Mouse (Mus musculus) A20 (cell line): ENCODE data around the gene Dennd2a.
A peak's percentile ranks its signal among the peaks of the same experiment; 100 is the strongest.

Source experiments
- DNase-seq: peaks from one replicate; pipeline ENCODE4 v3.0.0-alpha.2; 2011; ENCODE audit warnings: low read depth, low spot score

The Dennd2a gene

DNA sequence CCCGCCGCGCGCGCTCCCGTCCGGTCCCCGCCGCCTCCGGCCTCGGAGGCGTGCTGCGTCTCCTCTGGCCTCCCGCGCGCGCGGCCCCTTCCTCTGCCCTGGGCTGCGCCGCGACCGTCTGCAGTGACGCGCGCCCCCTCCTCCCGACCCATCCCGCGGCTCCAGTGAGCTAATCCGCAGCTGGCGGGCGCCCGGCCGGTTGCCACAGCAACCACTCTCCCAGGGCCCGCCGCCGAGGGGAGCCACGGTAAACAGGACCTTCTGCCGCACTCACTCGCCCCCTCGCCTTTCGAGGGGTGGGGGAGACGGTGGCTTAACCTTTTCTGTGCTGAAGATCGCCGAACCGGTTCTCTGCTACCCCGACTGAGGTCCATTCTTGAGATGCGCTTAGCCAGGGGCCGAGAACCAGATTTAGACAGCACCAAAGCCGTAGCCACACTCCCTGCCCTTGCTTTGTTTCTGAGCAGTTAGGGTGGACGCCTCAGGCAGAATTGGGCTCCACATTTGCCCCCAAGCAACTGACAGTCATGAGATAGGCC, at the start of gene Dennd2a:
Dennd2a (minus strand) TSS at position 145 of the 539 bp plus-strand sequence.
- no peak for DNase-seq

GRCm38 (mm10) chr6:39607365-39607764, 49.7 kb upstream of the Dennd2a start:
- DNase-seq: no peak

DNA sequence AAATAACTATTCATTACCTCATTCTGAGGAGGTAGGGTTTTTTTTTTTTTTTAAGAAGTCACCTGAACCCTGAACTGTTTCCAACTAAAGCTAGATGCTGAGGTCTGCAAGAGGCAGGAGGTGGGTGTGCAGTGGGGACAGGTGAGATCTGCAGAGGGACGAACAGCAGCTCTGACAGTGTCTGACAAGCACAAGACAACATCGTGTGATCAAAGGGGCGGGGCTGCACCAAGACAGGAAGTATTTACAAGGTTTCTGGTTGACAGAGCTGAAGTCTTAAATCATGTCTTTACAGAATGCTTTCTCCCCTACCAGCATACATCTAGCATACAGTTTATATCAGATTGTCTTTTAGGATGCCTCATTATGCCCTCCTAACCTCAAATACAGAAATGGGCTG, 49.2 kb upstream of the Dennd2a start:
- DNase-seq: peak; percentile 74

DNA sequence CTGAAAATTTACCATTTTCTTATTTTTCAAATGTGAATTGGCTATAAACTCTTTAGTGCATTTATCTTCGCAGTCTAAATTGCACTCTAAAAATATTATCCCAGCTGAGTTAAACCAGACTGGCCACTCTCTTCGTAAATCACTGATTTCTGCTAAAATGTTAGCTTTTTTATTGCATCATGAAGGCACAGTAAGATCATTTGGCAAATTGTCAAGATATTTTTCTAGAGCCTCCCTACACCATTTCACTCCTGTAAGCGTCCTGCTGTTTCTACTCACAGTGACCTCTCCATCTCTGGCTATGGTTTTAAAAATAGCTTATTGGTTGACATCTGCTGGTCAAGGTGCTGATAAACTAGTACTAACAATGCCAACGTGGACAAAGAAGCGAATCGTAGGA, 48.4 kb upstream of the Dennd2a start:
- no peak for DNase-seq

DNA sequence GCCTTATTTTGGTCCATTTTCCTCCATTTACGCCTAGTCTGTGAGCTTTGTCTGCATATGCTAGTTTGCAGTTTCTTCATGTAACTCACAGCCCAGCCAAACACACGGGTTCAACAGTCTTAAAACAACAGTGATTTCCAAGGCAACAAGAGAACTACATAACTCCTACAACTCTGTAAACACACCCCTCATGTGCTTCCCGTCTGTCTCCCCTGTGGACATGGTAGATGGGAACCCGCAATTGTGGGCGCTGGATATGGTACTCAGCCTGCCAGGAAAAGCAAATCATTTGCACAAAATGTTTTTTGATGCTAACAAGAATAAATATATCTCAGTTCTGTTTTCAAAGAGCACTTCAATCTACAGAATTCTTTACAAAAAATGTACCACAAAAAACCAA, 46.9 kb upstream of the Dennd2a start:
- DNase-seq: no peak

DNA sequence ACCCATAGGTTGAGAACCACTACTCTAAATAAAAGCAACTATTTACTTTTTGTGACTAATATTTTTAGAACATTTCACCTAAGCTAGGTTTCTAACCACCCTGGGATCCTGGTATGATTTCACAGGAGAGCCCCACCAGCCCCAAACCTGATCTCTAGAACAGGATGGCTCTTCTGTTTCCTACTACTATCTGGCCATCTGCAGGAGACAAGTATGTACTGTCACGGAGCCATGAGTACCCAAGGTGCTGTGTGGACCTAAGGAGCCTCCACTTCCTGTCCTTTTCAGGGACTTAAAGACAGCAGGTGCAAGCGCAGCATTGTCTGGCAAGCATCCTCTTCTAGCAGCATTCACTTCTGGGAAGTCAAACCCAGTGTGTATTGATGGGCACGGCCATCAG, 44.2 kb upstream of the Dennd2a start:
- DNase-seq: no peak

DNA sequence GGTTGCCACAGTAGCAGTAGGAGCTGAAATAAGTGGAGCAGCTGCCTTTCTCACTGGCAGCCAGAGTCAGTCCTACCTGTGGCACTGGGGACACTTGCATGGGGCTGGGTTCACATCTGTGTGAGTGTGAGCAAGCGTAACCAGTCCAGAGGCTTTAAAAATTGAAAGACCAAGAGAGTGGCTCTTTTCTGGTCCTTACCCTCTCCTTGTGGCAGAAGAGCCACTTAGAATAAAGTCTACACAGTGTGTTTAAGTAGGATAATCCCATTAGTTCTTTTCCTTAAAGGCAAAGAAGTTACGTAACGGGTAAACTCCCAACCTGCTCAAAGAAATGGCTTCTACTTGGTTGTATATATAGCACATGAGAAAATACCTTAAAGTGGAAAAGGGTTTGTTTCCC, 43.2 kb upstream of the Dennd2a start:
- no peak for DNase-seq

DNA sequence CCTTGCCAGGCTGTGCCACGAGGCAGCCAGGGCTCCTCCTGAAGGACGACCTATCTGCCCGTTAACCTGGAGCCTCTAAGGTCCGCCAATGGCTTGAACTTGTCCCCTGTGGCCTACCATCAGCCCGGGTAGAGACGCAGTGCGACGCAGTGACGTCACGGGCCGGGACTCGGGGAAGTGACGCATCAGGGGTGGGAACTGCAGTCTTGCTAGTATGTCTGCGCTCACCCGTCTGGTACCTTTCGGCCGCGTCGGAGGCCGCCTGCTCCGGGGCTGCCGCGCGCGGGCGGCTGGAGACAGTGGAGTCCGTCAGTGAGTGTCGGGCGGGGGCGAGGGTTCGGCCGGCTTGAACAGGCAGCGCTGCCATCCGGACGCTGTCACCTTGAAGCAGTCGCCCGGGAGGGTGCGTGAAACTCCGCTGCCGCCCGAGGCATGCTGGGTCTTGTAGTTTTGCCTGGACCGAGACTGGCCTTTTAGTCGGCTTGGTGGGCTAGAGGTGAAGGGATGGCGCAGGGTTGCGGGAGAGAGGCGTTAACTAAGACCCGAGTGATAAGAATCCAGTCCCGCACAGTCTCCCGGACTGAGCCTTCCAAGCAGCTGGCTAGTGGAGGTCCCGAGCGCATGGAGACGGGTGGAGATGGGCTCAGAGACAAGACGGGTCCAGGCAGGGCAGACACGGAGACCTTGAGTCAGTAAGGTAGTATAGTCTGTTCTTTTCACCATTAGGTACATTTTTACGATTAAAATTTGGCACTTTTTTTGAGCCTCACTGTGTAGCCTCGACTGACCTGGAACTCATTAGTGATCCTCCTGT, 34.9 kb upstream of the Dennd2a start, which contains the start of gene Ndufb2:
Ndufb2 (plus strand) TSS at position 174 of the 814 bp plus-strand sequence.
- peak; percentile 98 for DNase-seq

DNA sequence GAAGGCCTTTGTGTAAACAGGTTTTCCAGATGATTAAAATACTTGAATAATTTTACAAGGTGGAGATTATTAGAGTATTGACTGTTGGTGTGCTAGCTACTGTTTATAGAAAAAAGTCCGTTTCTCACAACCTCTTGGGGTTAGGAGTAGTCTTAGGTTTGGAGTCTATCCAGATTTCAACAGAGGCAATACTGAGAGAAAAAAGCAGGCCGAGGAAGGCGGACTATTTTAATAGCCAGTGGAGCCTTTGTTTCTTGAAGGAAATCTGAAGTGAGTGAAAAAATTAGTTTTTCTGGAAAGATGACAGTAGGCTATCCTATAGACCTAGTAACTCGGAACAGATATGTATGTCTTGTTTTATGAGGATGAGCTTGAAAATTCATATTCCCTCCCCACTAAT, 33.8 kb upstream of the Dennd2a start:
- DNase-seq: no peak

GRCm38 (mm10) chr6:39585517-39585916, 27.9 kb upstream of the Dennd2a start, which contains the start of gene Gm42420:
Gene Gm42420 (plus strand): TSS chr6:39585753.
- DNase-seq: no peak

DNA sequence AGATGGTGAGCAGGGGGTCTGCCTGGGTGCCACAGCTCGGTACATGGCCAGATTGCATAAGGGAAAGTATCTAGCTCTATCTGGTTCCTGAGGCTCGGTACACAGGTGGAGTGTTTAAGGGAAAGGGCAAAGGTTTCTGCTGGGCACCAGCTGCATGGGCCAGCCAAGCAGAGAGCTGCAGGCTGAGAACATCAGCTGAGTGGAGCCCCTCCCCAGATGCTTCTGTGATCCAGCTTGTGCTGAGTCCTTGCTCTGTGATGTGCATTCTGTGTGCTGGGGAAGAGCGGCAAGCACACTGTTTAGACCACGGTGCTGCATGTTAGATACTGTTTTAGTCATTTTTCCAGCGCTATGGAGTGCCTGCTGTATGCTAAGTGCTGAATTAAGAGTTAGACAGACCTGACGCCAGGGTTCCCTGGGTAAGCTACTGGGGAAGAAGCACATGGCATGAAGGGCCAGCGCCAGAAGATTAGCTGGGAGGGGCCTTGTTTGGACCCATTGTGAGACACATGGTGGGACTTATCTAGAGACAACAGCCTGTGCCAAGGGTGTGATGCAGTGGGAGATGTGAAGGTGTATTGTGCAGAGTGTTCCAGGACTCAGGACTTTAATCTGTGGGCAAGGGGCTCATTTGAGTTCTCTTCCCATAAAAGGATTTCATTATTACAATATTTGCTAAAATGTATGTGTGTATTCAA, 23.6 kb upstream of the Dennd2a start:
- no peak for DNase-seq

GRCm38 (mm10) chr6:39580558-39580957, 22.9 kb upstream of the Dennd2a start:
- DNase-seq: no peak

DNA sequence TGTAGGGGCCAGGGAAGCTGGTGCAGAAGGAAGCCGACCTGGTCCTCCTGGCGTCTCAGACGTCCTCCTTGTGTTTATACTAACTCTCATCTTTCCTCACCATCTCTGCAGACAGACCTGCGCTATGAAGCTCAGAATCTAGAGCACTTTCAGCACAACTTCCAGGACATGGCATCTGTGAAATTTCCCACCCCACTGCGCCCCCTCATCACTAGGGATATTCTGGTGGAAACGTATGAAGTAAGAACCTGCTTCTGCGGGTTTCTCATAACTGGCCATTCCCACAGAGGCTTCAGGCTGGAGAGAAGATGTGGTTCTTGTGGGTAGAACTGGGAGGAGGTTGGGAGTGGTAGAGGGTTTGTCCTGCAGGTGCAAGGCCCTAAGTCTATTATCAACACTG, 21.9 kb upstream of the Dennd2a start:
- DNase-seq: no peak

GRCm38 (mm10) chr6:39574951-39575350, 17.3 kb upstream of the Dennd2a start:
- DNase-seq: no peak

GRCm38 (mm10) chr6:39574555-39574869, 16.8 kb upstream of the Dennd2a start:
- DNase-seq: no peak

DNA sequence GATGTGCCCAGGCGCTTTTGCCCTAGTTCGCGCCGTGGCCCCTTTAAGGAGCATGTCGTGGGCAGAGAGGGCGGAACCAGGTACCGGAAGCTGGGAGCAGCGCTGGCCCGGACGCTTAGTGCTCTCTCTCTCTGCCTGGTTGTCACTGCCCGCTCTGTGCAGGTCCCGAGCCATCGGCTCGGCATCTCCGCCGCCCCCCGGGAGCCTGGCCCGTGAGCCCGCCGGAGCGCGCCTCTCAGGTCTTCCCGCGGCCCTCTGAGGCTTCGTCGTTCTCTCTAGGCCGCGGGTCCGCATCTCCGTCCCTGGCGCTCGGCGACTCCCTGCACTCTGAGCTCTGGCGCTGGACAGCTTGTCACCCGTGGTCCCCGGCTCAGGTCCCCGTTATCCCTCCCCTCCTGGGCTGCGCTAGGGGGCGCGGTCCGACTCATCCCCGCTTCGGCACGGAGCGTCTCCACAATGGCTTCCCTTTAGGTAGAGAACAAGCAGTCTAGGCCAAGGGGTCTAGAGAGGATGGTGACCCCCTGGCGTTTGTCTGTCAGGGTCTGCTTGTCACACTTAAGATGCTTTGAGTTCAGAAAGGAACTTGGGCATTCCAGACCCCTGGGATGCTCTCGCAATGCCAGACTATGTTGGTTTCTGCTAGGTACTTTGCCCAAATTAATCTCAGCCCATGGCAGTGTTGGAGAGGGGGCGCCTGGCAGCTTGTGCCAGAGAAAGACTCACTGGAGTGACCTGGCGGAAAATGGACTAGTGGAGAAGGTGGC, 16.3 kb upstream of the Dennd2a start, which contains the start of gene Adck2:
Adck2 (plus strand) TSS at position 83 of the 764 bp plus-strand sequence.
- peak; percentile 94 for DNase-seq

DNA sequence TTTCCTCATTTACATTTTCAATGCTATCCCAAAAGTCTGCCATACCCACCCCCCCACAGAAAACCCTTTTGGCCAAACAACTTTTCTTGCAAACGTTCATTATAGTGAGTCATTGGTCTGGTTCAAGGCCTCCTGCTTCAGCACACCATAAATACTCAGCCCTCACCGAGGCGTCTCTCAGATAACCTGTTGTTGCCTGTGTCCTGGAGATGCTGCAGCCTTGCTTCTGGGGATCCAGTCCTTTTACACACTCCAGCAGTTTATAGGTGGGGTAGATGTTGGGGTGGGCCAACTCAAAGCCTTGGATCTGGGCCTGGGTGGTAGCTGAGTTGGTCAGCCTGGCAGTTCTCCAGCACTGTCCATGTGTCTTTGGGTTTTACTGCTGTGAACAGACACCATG, 12.8 kb upstream of the Dennd2a start:
- DNase-seq: no peak

- DNase-seq: peak; percentile 65
Observed at GRCm38 (mm10) chr6:39567528-39567927, 9.9 kb upstream of the Dennd2a start.

DNA sequence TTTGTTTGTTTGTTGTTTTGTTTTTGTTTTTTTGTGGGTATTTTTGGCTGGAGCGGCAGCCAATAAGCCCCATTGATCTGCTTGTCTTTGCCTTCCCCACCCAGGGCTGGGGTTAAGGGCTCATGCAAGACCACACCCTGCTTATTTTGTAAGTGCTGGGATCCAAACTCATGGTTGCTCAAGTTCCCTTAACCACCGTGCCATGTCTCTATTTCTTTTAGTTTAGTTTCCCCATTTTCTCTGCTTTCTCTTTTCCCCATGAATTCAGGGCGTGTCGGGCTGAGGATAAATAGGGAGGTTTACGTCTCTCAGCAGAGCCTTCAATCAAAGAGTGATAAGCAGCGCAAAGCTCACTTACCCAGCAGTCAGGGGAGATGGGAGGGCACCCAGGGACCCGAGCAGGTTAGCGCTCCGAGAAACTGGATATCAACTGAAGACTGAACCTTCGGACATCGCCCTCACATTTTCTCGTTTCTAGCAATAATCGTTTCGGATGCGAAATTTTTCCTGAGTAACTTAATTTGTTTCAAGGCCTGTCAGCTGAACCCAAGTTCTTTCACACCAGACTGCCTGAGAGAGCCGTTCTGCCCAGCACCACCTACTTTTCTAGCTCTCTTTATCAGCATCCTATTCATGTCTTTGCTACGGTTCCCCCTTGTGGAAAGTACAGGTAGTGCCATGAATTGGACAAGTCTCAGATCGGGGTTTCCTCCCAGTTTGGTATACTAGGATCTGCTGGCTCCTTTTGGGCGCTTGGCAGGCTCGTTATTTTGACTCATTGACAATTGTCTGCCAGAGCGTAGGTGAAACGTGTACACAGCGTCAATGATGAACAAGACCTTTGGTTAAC, 4.7 kb upstream of the Dennd2a start:
- peak; percentile 79 for DNase-seq

DNA sequence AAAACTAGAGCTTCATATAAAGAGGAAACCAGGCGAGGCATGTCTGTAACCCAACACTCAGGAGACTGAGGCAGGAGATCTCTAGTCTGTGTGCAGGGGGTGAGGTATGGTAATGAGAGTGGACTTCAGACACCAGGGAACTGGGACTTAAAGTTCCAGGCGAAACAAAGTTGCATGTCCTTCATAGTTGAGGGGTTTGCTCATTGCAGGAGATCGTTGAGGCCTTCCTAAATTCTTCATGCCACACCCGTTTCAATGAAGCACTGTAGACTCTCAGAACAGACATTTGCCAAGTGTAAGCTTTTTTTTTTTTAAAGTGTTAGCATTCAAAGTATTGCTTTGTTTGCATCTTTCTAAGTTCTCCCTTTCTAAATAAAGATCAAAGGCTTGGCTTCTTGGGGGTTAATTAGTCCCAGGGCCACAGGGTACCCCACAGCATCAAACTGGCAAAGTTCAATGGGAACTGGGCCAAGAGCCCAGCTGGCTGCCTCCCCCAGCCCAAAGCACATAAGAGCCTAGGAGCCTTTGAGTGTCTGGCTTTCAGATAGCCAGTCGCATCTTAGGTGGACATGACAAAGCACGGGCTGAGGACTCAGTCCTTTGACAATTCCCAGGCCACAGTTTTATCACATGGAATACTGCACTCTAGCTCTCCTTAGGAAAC, 1.7 kb upstream of the Dennd2a start:
- no peak for DNase-seq
